Mouse (Mus musculus) G1E (cell line): ENCODE results near the gene Dbt. TPM values are rescaled to one million over a fixed set of nuclear protein-coding genes. Genes with fewer than 3 reads are reported as not detected.

Source experiments
- ATAC-seq: 2 replicates; pipeline ENCODE4 v1.8.0; 2016; ENCODE audit warnings: mild to moderate bottlenecking; ENCODE audit not compliant: insufficient number of reproducible peaks, poor library complexity, low FRiP score, severe bottlenecking; ENCODE audit errors: extremely low read depth
- DNase-seq: peaks from one replicate; pipeline ENCODE4 v3.0.0; 2012; ENCODE audit warnings: low spot score
- H3K27me3 ChIP-seq: 2 replicates; pipeline ENCODE4 v1.6.1; 2012; ENCODE audit warnings: mild to moderate bottlenecking, low read length, inconsistent platforms; ENCODE audit not compliant: insufficient read depth
- H3K36me3 ChIP-seq: replicated peaks from 2 replicates; pipeline ENCODE3; 2012; ENCODE audit warnings: mild to moderate bottlenecking, inconsistent platforms
- H3K4me1 ChIP-seq: 2 replicates; pipeline ENCODE4 v1.6.1; 2012; ENCODE audit warnings: low read depth, low read length, inconsistent platforms, mixed read lengths; ENCODE audit not compliant: insufficient read depth
- H3K4me3 ChIP-seq: 2 replicates; pipeline ENCODE4 v1.5.1; 2012; ENCODE audit warnings: low read depth, mild to moderate bottlenecking, inconsistent platforms, low read length, moderate library complexity, mixed read lengths
- H3K9me3 ChIP-seq: replicated peaks from 2 replicates; pipeline ENCODE4 v1.6.1; 2012; ENCODE audit warnings: inconsistent platforms
- CTCF ChIP-seq: IDR thresholded peaks from 2 replicates; pipeline ENCODE4 v1.5.1; 2012; ENCODE audit warnings: low read depth, low read length, inconsistent platforms, mixed read lengths
- GATA1 ChIP-seq: IDR thresholded peaks from 2 replicates; pipeline ENCODE4 v1.6.1; 2012; ENCODE audit warnings: borderline replicate concordance, low read length, inconsistent platforms, mixed read lengths
- GATA2 ChIP-seq: IDR thresholded peaks from 2 replicates; pipeline ENCODE4 v1.6.1; 2012; ENCODE audit warnings: low read depth, low read length, inconsistent platforms, borderline replicate concordance
- POLR2AphosphoS5 ChIP-seq: IDR thresholded peaks from 2 replicates; pipeline ENCODE4 v1.6.1; 2012; ENCODE audit warnings: low read depth, low read length, inconsistent platforms; ENCODE audit not compliant: insufficient replicate concordance
- TAL1 ChIP-seq: conservative IDR thresholded peaks from 2 replicates; pipeline ENCODE4 v1.6.1; 2012; ENCODE audit warnings: low read depth, low read length, inconsistent platforms, mixed read lengths
- polyA plus RNA-seq: library from polyadenylated mRNA; stranded (reverse); fragments of >175 nt; gene quantifications from 2 replicates; pipeline ENCODE4 v1.2.3, GENCODE M21; 2012
- total RNA-seq, 2 experiments: library from RNA; stranded (forward) in 1 of 2; stranded (reverse) in 1 of 2; fragments of 200-1000 nt in 1 of 2; fragments of >200 nt in 1 of 2; fragmentation: Nextera tagmentation in 1 of 2; gene quantifications; 2 replicates each; pipeline ENCODE4 v1.2.3; 2014 to 2017

Gene Dbt
- total and polyA plus RNA-seq, 3 experiments: 0.69 to 9.5 (median 6.8) TPM

GRCm38 (mm10) chr3:116495671-116496070 is 17.2 kb upstream of the Dbt start:
- TF ChIP-seq POLR2AphosphoS5 (no peak), GATA1 (no peak), CTCF (no peak), TAL1 (no peak), GATA2 (no peak)
- no peak overlapping the region for H3K4me3 ChIP-seq
- DNase-seq (no peak), ATAC-seq (no peak)
- H3K36me3 ChIP-seq: peaks cover 90% of the 10 kb centered on the region
- no peaks in the 10 kb centered on the region for H3K27me3 ChIP-seq
- H3K4me1 ChIP-seq: no peaks in the 10 kb centered on the region
- H3K9me3 ChIP-seq: no peaks in the 10 kb centered on the region

GRCm38 (mm10) chr3:116507772-116508351 is 5.0 kb upstream of the Dbt start, which contains the start of gene Rtca:
Gene Rtca, minus strand, starts transcription at chr3:116508208.
- Histone ChIP-seq H3K36me3 (peaks cover 39% of the 10 kb centered on the region), H3K27me3 (peaks cover under 1% of the 10 kb centered on the region), H3K4me1 (peaks cover 32% of the 10 kb centered on the region), H3K4me3 (peak within 1 kb of the TSS; percentile 89), H3K9me3 (no peaks in the 10 kb centered on the region)
- ATAC-seq (peak; percentile 90), DNase-seq (peak; percentile 96)
- no peak for TF ChIP-seq GATA1
- TF ChIP-seq POLR2AphosphoS5: no peak
- no peak for TF ChIP-seq GATA2
- peak; percentile 69 for TF ChIP-seq CTCF

GRCm38 (mm10) chr3:116512151-116512903 is 543 bp upstream of the Dbt start:
- no peaks in the 10 kb centered on the region for H3K9me3 ChIP-seq
- peaks cover 11% of the 10 kb centered on the region for H3K36me3 ChIP-seq
- DNase-seq: no peak
- H3K4me3 ChIP-seq: peak overlapping the region; percentile 74; the same call in 1 of the 2 replicates
- peaks cover 34% of the 10 kb centered on the region for H3K4me1 ChIP-seq
- H3K27me3 ChIP-seq: peaks cover 4% of the 10 kb centered on the region
- no peak for ATAC-seq
- TF ChIP-seq GATA2: no peak

GRCm38 (mm10) chr3:116520141-116520761 is 7.4 kb downstream of the Dbt start:
- no peak for DNase-seq
- ATAC-seq: no peak
- TF ChIP-seq GATA1 (no peak), POLR2AphosphoS5 (no peak), CTCF (no peak), TAL1 (no peak), GATA2 (no peak)
- H3K9me3 ChIP-seq: no peaks in the 10 kb centered on the region
- H3K4me1 ChIP-seq: peaks cover 8% of the 10 kb centered on the region
- peaks cover 29% of the 10 kb centered on the region for H3K36me3 ChIP-seq
- H3K4me3 ChIP-seq: no peak overlapping the region
- H3K27me3 ChIP-seq: no peaks in the 10 kb centered on the region

- DNase-seq (no peak), ATAC-seq (no peak)
- Histone ChIP-seq H3K9me3 (no peaks in the 10 kb centered on the region), H3K4me1 (no peaks in the 10 kb centered on the region), H3K36me3 (peaks cover 26% of the 10 kb centered on the region), H3K4me3 (no peak overlapping the region), H3K27me3 (no peaks in the 10 kb centered on the region)
- TF ChIP-seq GATA1: no peak
- TF ChIP-seq TAL1: no peak
- TF ChIP-seq CTCF: no peak
- TF ChIP-seq GATA2: no peak
- no peak for TF ChIP-seq POLR2AphosphoS5
These were observed 16.9 kb downstream of the Dbt start for GRCm38 (mm10) chr3:116529741-116530140.

GRCm38 (mm10) chr3:116530826-116531225 is 18.0 kb downstream of the Dbt start:
- Histone ChIP-seq H3K4me1 (no peaks in the 10 kb centered on the region), H3K36me3 (peaks cover 33% of the 10 kb centered on the region), H3K4me3 (no peak overlapping the region), H3K27me3 (no peaks in the 10 kb centered on the region), H3K9me3 (no peaks in the 10 kb centered on the region)
- no peak for DNase-seq
- TF ChIP-seq CTCF: no peak
- no peak for TF ChIP-seq POLR2AphosphoS5
- no peak for TF ChIP-seq TAL1
- no peak for TF ChIP-seq GATA2
- TF ChIP-seq GATA1: no peak
- ATAC-seq: no peak
